Mouse (Mus musculus): ENCODE data around the gene Nanos3.

DNA sequence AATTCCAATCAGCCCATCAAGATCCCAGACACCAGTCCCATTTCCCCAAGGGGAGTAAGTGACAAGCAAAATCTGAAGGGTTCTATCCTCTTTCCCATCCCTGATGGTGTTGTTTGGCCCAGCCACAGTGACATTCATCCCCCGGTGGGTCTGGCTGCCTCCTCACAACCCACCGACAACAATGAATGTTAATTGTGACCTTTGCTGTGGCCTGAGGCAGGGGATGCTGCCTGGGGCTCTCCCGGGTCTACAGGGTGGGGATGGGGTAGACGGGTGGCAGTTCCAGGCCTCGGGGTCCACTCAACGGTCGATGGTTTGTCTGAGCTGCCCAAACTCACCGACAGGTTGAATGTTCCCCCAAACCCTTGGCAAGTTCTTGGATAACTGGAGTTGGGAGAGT, 6.4 kb downstream of the Nanos3 start:
- TF ChIP-seq POLR2A (IDR thresholded peaks at IDR 0.05; ENCODE audit: insufficient read depth, low read depth, low read length) (no peak), CTCF (IDR thresholded peaks at IDR 0.05; ENCODE audit: insufficient read depth, low read depth, low read length) (no peak)
